Mouse (Mus musculus) layer of hippocampus, adult 9-11 months (tissue): ENCODE measurements around the gene Cgn.
"Not testable (repeated sequence)": the region's sequence is repeated elsewhere in the genome, so short reads cannot be mapped to it uniquely, and the experiment has no call there.

Experiments
- DNase-seq: peaks from one replicate; pipeline ENCODE4 v3.0.0; 2022

Gene Cgn

DNA sequence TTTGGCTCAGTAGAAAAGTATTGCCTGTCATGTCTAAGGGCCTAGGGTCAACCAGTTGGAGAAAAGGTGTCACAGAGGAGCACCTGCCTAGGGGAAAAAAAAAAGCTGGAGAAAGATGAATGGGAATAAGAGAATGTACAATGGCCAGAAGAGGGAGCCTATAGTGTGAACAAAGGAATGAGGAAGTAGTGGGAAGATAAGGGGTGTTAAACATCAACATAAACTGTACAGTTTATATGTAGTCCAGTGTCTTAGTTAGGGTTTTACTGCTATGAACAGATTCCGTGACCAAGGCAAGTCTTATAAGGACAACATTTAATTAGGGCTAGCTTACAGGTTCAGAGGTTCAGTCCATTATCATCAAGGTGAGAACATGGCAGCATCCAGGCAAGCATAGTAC lies 2.8 kb upstream of the Cgn start:
- DNase-seq = no peak

DNA sequence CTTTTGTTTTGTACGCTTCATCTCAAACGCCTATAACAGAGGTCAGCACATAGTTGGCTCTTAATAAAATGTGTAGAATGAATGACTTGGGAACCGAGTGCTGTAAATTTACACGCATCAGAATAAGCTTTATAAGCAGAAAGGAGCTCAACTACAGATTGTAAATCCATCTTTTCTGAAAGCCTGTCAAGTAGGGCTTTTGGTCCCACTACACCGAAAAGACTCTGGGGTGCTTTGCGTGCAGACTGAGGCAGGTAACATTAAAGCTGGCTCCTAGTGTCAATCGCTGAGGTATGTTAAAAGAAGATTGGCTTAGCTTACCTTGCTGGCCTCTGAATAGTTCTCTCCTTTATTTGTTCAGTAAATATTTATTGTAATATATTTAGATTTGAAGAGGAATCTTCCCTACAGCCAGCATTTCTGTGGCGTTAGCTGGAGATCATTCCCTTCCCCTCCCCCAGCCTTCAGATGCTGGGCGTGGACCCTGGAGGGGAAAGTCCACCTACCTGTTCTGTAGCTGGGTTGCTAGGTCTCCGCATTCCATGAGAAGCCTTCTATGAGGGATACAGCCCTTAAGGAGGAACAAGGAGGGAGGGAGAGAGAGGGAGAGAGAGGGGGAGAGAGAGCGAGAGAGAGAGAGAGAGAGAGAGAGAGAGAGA lies 959 bp upstream of the Cgn start:
- no peak for DNase-seq

DNA sequence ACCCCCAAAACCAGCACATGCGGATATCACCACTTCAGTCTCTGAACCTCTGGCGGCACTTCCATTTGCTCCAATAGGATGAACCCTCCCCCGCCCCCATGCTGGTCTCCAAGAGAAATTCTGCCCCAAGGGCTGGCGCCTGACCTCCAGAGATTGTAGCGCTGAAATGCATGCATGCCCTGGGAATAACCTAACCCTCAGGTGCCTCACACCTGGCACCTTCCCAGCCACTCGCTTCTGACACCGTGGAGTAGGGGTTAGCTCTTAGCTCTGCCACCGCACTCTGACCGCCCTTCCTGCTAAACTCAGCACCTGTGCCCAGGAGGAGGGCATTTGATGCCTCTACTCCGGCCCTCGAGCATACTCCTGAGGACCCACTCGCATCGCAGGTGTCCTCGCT lies 334 bp downstream of the Cgn start:
- DNase-seq = no peak

DNA sequence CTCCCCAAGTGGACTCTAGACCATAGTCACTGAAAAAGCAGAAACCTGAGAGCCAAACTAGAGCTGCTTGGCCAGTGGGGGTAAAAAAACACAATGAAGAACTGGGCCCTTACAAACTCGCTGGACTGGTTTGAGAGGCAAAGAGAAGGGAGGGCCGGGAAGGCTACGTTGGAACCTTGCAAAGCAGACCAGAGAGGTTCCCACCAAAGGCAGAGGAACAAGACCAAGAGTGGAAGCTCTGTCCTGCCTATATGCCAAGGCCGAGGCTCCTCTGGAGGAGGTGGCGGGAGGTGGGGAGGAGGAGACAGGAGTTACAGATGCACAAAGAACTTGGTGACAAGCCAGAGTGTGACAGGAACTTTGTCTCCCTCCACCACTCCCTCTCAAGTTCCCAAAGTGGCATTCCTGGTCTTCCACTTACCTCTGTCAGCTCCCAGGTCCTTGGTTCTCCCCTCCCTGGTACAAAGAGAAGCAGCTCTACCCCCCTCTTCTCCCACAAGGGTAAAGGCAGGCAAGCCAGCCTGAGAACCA lies 2.1 kb downstream of the Cgn start:
- DNase-seq = no peak

DNA sequence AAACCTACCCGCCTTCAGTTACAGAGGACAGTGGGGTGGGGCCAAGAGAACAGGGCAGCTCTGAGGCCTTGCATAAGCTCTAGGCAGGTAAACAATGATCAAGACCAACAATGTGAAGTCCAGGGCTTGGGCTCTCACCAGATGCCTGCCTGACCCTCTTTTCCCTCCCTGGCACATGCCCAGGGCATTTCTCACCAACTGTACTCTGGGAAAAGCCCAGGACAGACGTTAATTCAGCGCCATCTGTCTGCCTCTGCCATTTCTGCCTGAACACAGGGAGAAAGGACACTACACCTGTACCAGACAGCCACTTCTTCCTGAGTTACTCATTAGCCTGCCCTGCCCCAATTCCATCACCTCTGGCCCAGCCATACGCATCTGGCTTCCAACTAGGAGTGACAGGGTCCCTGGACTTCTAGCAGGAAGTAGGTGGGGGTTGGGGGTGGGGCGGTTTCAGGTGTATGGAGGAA lies 2.8 kb downstream of the Cgn start:
- DNase-seq = no peak

DNA sequence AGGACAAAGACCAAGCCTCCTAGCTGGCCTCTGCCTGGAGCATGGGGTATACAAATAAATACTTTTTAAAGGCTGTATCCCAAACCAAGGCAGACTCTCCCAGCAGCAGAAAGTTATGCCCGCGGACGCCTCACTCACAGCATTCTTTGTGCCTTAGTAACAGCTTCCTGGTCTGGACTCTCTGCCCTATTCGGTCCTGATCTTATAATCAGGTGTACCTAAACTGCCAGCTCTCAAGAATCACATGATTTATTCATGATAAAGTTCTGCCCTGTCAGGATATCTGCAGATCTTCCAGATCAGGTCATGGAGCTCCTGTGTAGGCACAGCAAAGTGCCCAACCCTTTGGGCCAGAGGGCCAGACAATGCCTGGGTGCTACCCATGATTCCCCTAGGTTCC lies 3.4 kb downstream of the Cgn start:
- DNase-seq = no peak

DNA sequence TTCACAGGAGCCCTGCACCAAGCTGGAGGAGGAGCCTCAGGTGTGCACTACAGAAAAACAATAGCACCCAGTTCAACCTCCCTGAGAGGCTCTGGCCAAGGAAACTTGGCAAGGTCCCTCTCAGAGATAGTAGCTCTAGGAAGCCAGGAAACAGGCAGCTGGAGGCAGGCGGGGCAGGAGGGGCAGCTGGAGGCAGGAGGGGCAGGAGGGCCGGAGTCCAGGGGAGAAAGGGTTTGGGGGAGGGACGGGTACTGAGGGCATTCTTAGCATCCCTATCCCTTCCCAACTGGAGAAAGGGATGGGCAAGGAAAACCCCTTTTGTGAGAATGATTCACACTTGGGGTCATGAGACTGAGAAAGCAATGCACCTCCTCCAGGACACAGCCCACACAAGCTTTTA lies 4.9 kb downstream of the Cgn start:
- no peak for DNase-seq

DNA sequence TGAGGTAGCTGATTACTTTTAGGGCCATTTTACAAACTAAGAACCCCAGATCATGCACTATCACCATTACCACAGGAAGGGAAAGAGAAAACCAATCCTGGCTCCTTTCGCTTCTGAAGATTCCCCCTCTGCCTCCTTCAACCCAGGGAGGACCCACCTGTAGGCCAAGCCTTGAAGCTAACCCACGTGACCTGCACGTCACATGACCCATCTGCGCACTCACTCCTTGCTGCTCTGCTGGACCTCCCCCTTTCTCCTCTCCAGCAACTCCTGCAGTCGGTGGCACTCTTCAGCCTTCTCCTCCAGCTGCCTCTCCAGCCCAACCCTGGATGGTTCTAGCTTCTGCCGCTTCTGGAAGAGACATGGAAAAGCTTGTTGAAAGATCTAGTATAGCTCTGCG lies 10.4 kb downstream of the Cgn start:
- no peak for DNase-seq

DNA sequence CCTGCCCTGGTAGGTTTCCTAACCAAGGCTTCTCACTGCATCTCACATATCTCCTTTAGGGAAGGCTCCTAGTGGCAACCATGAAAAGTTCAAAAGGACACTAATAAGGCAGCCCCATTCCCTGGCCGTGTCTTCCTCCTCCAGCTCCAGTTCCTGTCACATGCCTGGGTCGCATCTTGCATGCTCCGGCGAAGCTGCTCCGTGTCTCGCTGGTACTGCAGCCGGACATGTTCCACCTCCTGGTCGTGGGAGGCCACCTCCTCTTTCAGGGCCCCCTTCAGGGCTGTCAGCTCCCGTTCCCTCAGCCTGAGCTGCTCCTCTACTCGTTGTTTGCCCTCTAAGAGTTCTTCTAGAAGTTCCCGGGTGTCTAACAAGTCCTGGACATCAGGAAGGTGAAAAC lies 12.3 kb downstream of the Cgn start:
- DNase-seq = peak; percentile 43

DNA sequence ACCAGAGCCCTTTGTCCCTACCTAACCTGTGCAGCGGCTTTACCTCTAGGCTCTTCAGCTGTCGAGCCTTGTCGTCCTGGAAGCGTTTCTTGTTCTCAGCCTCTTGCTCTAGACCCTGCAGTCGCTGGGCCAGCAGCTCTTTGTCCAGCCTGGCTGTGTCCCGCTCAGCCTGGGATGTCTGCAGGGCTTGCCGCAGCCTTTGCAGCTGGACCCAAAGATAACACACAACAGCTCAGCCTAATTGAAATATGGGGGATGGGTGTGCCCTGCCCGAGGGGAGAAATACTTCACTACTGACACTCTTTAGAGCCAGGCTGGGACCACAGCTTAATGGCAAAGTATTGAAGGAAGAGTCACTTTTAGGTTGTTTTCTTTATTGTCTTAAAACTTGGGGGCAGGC lies 20.8 kb downstream of the Cgn start:
- DNase-seq = not testable (repeated sequence)

DNA sequence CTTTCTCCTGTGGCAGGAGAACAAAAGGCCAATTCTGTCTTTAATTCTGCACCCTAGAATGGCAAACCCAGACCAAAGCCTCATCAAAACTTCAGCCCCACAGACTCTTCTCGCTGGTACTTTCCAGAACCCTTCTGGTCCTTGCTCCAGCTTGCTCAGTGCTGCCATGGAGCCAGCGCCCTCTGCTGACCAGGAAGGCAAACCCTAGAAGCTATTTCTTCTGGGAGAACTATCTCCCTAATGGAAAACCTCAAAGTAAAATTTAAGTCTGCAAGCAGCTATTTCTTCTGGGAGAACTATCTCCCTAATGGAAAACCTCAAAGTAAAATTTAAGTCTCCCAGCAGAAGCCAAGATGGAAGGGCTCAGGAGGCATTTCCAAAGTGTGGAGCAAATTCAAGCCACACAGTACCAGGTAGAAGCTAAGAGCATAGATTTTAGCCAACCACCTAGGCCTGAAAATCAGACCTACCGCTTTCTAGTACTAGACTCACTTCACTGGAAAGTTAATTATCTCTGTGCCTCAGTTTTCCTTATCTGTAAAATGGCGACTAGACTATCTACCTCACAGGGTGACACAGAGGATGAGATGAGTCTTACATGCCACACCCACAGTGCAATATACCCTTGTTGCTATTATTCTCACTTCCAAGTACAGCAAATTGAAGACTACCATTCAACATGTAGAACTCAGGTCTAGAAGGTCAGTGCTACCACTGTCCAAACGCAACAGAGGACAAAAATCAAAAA lies 21.6 kb downstream of the Cgn start:
- DNase-seq = not testable (repeated sequence)

DNA sequence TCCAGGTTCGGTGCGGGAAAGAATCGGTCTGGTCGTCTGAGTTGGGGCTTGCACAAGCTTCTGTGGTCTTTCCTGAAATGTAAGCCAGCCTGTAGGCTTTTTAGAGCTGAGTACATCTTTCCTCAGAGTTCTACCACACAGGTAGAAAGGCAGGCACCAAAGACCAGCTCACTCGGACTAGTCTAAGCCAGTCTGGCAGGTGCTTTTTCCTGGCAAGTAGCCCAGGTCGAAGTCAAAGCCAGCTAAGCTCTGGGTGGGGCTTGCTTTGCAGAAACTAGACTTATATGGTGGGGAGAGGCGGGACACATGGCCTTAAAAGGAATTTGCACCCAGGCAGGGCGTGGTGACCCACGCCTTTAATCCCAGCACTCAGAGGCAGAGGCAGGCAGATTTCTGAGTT lies 27.9 kb downstream of the Cgn start:
- DNase-seq = peak; percentile 4

DNA sequence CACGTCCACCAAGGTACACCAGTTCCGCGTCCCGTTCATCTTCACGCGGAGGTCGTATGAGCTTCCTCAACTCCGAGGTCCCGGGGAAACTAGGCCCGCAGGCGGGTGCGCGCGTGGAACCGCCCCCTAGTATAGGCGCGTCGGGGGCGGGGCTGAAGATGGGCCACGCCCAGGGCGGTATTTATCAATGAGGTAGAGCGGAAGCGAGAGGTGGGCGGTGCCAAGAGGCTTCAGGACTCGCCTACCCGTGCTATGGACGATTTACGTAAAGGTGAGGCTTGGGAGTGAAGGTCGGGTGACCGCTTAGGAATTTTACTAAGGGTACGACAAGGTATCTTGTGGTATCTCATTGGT lies 28.3 kb downstream of the Cgn start:
- DNase-seq = peak; percentile 14

DNA sequence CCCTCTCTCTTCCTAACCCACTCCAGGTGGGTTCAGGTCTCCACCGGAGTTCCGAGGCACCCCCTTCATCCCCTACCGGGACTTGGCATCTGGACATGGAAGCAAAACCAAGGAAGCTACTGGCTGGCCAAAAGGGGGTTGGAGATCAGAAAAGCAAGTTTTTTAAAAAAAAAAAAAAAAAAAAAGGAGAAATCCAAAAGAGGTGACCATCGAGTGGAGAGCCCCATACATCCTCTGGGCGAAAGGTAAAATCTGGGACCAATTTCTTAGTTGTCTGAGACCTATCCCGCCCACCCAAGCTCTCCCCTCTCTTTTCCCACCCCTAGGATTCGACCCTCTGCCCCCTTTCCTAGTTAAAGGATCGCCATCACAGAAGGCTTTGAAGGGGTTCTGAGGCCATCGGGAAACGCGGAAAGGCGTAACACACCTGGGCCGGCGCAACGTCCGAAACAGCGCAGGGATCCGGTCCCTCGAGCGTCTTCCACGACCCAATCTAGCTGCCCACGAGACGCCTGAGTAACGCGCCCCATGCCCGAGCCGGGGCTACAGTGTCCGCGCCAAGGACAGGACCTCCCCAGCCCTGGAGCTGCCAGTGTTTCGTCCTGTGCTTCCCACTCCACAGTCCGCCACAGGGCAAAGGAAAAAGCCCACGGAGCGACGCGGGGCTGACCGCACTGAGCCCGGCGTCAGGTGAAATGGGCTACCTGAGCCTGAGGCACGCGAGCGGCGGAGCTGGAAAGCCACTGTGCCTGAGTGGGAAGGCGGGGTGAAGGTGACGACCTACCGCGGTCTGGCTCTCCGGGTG lies 28.8 kb downstream of the Cgn start:
- not testable (repeated sequence) for DNase-seq

DNA sequence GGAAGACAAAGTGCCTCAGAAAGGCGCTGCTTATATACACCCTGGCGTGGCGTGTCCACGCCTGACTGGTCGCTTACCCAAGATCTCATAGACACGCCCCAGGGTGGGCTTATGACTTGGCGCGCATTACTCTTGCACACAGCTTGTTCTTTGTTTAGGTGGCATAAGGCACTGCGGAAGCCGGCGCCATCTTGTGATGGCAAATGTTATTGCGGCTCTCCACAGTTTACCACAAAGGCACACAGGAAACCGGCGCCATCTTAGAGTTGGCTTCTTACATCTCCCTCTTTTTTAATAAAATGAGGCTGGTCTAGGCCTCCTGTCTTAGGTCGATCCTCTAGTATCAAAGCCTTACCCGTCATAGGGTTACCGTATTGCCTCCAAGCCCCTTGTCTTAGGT lies 40.6 kb downstream of the Cgn start:
- DNase-seq = no peak

DNA sequence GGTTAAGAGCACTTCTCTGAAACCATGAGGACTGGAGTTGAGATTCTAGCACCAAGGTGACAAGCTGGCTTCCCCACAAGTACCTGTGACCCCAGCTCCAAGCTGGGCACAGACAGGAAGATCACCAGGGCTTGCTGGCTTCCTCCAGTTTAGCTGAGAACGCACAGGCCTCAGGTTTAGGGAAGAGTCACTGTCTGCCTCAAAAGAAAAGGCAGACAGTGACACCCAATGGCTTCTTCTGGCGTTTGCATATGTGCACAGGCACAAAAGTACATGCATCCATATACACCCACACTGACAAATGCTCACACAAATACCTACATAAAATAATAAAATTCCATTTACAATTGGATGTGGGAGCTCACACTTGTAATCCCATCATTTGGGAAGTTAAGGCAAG lies 62.7 kb downstream of the Cgn start:
- DNase-seq = peak; percentile 7

DNA sequence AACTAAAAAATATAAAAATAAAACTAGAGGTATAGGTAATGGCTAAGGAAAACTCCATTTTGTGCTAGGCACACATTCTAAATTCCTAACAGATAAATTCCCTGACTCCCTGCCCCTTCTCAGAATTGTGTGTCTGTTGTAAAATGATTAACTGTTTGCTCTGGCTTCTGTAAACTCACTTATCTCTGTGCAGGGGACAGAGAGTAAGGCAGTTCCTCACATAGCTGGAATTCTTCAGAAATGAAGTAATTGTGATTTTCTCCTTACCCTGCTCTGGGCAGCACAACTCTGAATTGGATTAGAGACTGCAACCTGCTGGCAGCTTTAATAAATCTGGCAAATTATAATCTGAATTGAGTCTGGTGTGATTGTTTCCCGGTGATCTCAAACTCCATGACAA lies 68.0 kb downstream of the Cgn start:
- not testable (repeated sequence) for DNase-seq

DNA sequence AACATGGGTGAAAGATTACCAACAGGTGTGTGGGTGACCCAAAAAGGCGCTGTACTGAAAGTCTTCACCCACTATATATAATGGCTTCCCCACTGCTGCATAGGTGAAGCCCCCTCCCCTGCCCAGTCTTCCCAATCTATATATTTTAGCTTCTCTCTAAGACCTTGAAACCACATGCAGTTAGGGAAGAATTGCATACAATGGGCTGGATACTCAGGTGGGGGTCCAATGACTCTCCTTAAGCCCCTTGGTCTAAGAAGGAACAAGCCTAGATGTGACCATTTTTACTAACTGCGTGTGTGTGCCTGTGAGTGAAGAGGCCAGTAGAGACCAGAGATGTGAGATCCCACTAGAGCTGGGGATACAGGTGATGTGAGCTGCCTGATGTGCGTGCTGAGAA lies 72.9 kb downstream of the Cgn start:
- not testable (repeated sequence) for DNase-seq

DNA sequence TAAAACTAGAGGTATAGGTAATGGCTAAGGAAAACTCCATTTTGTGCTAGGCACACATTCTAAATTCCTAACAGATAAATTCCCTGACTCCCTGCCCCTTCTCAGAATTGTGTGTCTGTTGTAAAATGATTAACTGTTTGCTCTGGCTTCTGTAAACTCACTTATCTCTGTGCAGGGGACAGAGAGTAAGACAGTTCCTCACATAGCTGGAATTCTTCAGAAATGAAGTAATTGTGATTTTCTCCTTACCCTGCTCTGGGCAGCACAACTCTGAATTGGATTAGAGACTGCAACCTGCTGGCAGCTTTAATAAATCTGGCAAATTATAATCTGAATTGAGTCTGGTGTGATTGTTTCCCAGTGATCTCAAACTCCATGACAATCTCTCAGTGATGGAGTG lies 75.7 kb downstream of the Cgn start:
- not testable (repeated sequence) for DNase-seq
